Mouse (Mus musculus): ENCODE results near the gene Rpl27. TPM values are rescaled to one million over a fixed set of nuclear protein-coding genes. Genes with fewer than 3 reads are reported as not detected.

Rpl27 gene
- total RNA-seq, 1 experiment from 2014 or later, result 1,010 TPM

DNA sequence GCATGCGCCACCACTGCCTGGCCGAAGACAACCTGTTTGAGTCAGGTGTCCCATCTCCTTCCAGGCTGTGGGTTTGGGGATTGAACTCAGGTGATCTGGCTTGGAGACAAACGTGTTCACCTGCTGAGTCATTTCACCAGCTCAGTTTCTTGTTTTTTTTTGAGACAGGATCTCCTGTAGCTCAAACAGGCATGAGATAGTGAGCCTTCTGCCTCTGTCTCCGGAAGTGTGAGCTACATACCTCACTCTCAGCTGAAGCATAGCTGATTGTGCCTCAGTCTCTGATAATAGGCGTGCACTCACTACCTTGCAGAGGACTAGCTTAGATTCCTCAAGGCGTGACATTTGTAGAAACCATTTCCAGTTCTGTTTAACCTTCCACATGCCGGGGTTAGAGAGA, 42.7 kb downstream of the Rpl27 start:
- no peak for ATAC-seq (replicated peaks; ENCODE audit: insufficient number of reproducible peaks, low FRiP score, low TSS enrichment, poor library complexity, severe bottlenecking)

DNA sequence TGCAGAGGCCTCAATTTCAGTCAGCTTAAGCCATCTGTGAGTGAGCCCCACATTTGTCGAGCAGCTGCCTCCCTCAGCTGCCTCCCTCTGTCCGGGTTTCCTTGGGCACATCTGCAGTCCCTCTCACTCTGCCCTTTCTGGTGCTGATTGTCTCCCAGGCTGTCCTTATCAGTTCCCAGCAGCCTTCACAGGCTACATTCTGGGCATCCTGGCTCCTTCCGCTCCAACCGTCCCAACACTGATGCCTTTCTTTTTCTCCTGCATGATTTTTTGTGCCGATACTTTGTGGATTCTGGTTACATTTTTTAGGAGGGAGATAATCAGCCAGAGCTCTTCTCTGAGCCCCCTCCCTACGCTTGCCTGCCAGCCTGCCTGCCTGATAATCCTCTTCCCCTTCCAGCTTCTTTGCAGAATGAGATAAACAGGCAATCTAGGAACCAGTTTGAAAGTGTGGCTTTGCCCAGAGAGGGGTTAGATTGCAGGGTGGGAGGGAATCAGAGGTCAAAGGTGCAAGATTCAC, 43.5 kb downstream of the Rpl27 start:
- ATAC-seq (replicated peaks; ENCODE audit: insufficient number of reproducible peaks, low FRiP score, low TSS enrichment, poor library complexity, severe bottlenecking), result no peak

DNA sequence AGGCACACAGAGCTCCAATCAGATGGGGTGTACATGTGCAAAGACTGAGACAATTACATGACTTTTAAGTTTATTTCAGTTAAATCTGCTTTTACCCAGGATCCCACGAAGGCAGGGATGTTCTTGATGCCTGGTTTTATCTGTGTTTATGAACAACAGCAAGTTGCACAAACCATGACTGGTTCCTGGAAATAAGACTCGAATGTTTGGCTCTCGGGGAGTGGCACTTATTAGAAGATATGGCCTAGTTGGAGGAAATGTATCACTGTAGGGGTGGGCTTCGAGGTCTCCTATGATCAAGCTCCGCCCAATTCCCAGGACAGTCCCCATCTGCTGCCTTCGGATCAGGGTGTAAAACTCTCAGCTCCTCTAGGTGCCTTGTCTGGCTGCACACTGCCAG, 44.0 kb downstream of the Rpl27 start:
- ATAC-seq (replicated peaks; ENCODE audit: insufficient number of reproducible peaks, low FRiP score, low TSS enrichment, poor library complexity, severe bottlenecking), result no peak

Other genes starting within 250 kb of the Rpl27 start
- 30.2 to 66.9 TPM (median 42.6 TPM) in 3 replicates for gene Ezh1, start 215.8 kb upstream of the Rpl27 start, total RNA-seq (2017)
- gene Ramp2, start 196.3 kb upstream of the Rpl27 start, total RNA-seq (2017), result not detected in 3 replicates
- gene Vps25, start 188.6 kb upstream of the Rpl27 start, total RNA-seq (2017), result 42.7 to 62.9 TPM (median 53.8 TPM) in 3 replicates
- 0.11 to 1.7 TPM (median 0.19 TPM) in 3 replicates for gene Wnk4, start 181.7 kb upstream of the Rpl27 start, total RNA-seq (2017)
- gene Cntd1, start 163.3 kb upstream of the Rpl27 start, total RNA-seq (2017), result 1.8 to 3.2 TPM in 2 of 3 replicates, not detected in the other
- gene Coa3, start 163.2 kb upstream of the Rpl27 start, total RNA-seq (2017), result 18.8 to 43.1 TPM (median 26.8 TPM) in 3 replicates
- 266 to 274 TPM (median 274 TPM) in 3 replicates for gene Becn1, start 140.0 kb upstream of the Rpl27 start, total RNA-seq (2017)
- 51.0 to 74.7 TPM (median 73.3 TPM) in 3 replicates for gene Psme3, start 126.1 kb upstream of the Rpl27 start, total RNA-seq (2017)
- gene Aoc2, start 117.2 kb upstream of the Rpl27 start, total RNA-seq (2017), result 0.53 to 3.6 TPM (median 1.8 TPM) in 3 replicates
- gene Aoc3, start 111.7 kb upstream of the Rpl27 start, total RNA-seq (2017), result not detected in 3 replicates
- gene G6pc, start 74.7 kb upstream of the Rpl27 start, total RNA-seq (2017), result not detected in 3 replicates
- gene Aarsd1, start 24.7 kb upstream of the Rpl27 start, total RNA-seq (2017), result 15.4 to 24.5 TPM (median 20.8 TPM) in 3 replicates
- 5.1 TPM in 1 of 3 replicates, not detected in the others for gene Gm27029, start 17.5 kb upstream of the Rpl27 start, total RNA-seq (2017)
- gene Rundc1, start 17.2 kb upstream of the Rpl27 start, total RNA-seq (2017), result 5.2 to 9.8 TPM (median 8.1 TPM) in 3 replicates
- gene Ptges3l, start 17.0 kb upstream of the Rpl27 start, total RNA-seq (2017), result 2.7 TPM in 1 of 3 replicates, not detected in the others
- gene Ifi35, start 6.1 kb downstream of the Rpl27 start, total RNA-seq (2017), result 65.6 to 68.1 TPM (median 67.1 TPM) in 3 replicates
- not detected in 3 replicates for gene Rnd2, start 22.7 kb downstream of the Rpl27 start, total RNA-seq (2017)
- 13.9 to 14.1 TPM (median 13.9 TPM) in 3 replicates for gene Vat1, start 23.9 kb downstream of the Rpl27 start, total RNA-seq (2017)
- 2.9 to 8.0 TPM (median 5.2 TPM) in 3 replicates for gene Brca1, start 109.7 kb downstream of the Rpl27 start, total RNA-seq (2017)
- 67.9 to 104 TPM (median 83.1 TPM) in 3 replicates for gene Nbr1, start 109.9 kb downstream of the Rpl27 start, total RNA-seq (2017)
- 10.7 to 18.1 TPM (median 15.4 TPM) in 3 replicates for gene Tmem106a, start 139.9 kb downstream of the Rpl27 start, total RNA-seq (2017)
- not detected in 3 replicates for gene Gm11634, start 157.0 kb downstream of the Rpl27 start, total RNA-seq (2017)
- 9.4 to 22.4 TPM (median 18.2 TPM) in 3 replicates for gene Rdm1, start 184.9 kb downstream of the Rpl27 start, total RNA-seq (2017)
- 19.6 to 120 TPM (median 27.2 TPM) in 3 replicates for gene Arl4d, start 223.2 kb downstream of the Rpl27 start, total RNA-seq (2017)

All from monocyte, adult 5-6 weeks (primary cell).